Mouse (Mus musculus) testis, postnatal 10 days (tissue): Measurements from ENCODE around the gene Ubb.
"Not testable (repeated sequence)": the region's sequence is repeated elsewhere in the genome, so short reads cannot be mapped to it uniquely, and the experiment has no call there.

Experiments used
- DNase-seq: peaks from one replicate; pipeline ENCODE4 v3.0.0; 2021; ENCODE audit warnings: low spot score

Ubb gene

GRCm38 (mm10) chr11:62550727-62551225 is at the start of gene Ubb:
TSS of gene Ubb (plus strand) at chr11:62551171.
- peak; percentile 99 for DNase-seq

- no peak for DNase-seq
Measured at GRCm38 (mm10) chr11:62507683-62508082, 43.3 kb upstream of the Ubb start.

- DNase-seq, result not testable (repeated sequence)
Measured at GRCm38 (mm10) chr11:62508365-62508764, 42.6 kb upstream of the Ubb start.

GRCm38 (mm10) chr11:62508816-62509215 is 42.2 kb upstream of the Ubb start:
- not testable (repeated sequence) for DNase-seq

- no peak for DNase-seq
Measured at GRCm38 (mm10) chr11:62509571-62509970, 41.4 kb upstream of the Ubb start.

GRCm38 (mm10) chr11:62510956-62511355 is 40.0 kb upstream of the Ubb start:
- DNase-seq, result no peak

- DNase-seq, result no peak
Measured at GRCm38 (mm10) chr11:62511444-62512202, 39.3 kb upstream of the Ubb start.

GRCm38 (mm10) chr11:62512529-62513080 is 38.4 kb upstream of the Ubb start:
- DNase-seq, result no peak

GRCm38 (mm10) chr11:62513311-62513710 is 37.7 kb upstream of the Ubb start:
- DNase-seq, result no peak

GRCm38 (mm10) chr11:62518991-62519390 is 32.0 kb upstream of the Ubb start:
- no peak for DNase-seq

GRCm38 (mm10) chr11:62522283-62522682 is 28.7 kb upstream of the Ubb start:
- no peak for DNase-seq

- no peak for DNase-seq
Measured at GRCm38 (mm10) chr11:62537089-62537488, 13.9 kb upstream of the Ubb start.

GRCm38 (mm10) chr11:62537590-62537989 is 13.4 kb upstream of the Ubb start:
- DNase-seq, result no peak

GRCm38 (mm10) chr11:62538321-62539088 is 12.5 kb upstream of the Ubb start:
- DNase-seq, result peak; percentile 75

- peak; percentile 91 for DNase-seq
Measured at GRCm38 (mm10) chr11:62539089-62539890, 11.7 kb upstream of the Ubb start, which contains the start of gene Cenpv. TSS of gene Cenpv (minus strand) at chr11:62539261.

GRCm38 (mm10) chr11:62540167-62540566 is 10.8 kb upstream of the Ubb start:
- DNase-seq, result no peak

- no peak for DNase-seq
Measured at GRCm38 (mm10) chr11:62540969-62541368, 10.0 kb upstream of the Ubb start.

- no peak for DNase-seq
Measured at GRCm38 (mm10) chr11:62541581-62541980, 9.4 kb upstream of the Ubb start.

GRCm38 (mm10) chr11:62543991-62544390 is 7.0 kb upstream of the Ubb start:
- no peak for DNase-seq

- peak; percentile 86 for DNase-seq
Measured at GRCm38 (mm10) chr11:62549782-62550181, 1.2 kb upstream of the Ubb start.

GRCm38 (mm10) chr11:62550227-62550685 is 715 bp upstream of the Ubb start:
- no peak for DNase-seq
